Mouse (Mus musculus): ENCODE measurements around the gene Snx6. TPM values are rescaled to one million over a fixed set of nuclear protein-coding genes. Genes with fewer than 3 reads are reported as not detected.
A peak's percentile ranks its signal among the peaks of the same experiment; 100 is the strongest.
"Not testable (repeated sequence)": the region's sequence is repeated elsewhere in the genome, so short reads cannot be mapped to it uniquely, and the experiment has no call there.

The Snx6 gene
- total RNA-seq, 2 experiments from 2014 or later = 55.1 to 61.0 TPM

- DNase-seq (ENCODE audit: low spot score in 2 of 2) = no peak
Observed at GRCm38 (mm10) chr12:54805254-54806002, 9.9 kb upstream of the Snx6 start.

- no peak for DNase-seq (ENCODE audit: low spot score in 2 of 2)
Observed at GRCm38 (mm10) chr12:54803531-54803930, 8.0 kb upstream of the Snx6 start.

- no peak for DNase-seq (ENCODE audit: low spot score in 2 of 2)
Observed at GRCm38 (mm10) chr12:54796516-54797195, 1.2 kb upstream of the Snx6 start.

GRCm38 (mm10) chr12:54794392-54794791 is 1.1 kb downstream of the Snx6 start:
- DNase-seq (ENCODE audit: low spot score in 2 of 2) = no peak

- DNase-seq (ENCODE audit: low spot score in 2 of 2) = no peak
Observed at GRCm38 (mm10) chr12:54791465-54791864, 4.0 kb downstream of the Snx6 start.

- peak in 1 of 2 experiments; percentile 45 for DNase-seq (ENCODE audit: low spot score in 2 of 2)
Observed at GRCm38 (mm10) chr12:54789346-54790143, 6.0 kb downstream of the Snx6 start.

GRCm38 (mm10) chr12:54763624-54764023 is 31.9 kb downstream of the Snx6 start:
- DNase-seq (ENCODE audit: low spot score in 2 of 2) = no peak

- no peak for DNase-seq (ENCODE audit: low spot score in 2 of 2)
Observed at GRCm38 (mm10) chr12:54760676-54761075, 34.8 kb downstream of the Snx6 start.

GRCm38 (mm10) chr12:54758846-54759245 is 36.7 kb downstream of the Snx6 start:
- DNase-seq (ENCODE audit: low spot score in 2 of 2) = no peak

- no peak for DNase-seq (ENCODE audit: low spot score in 2 of 2)
Observed at GRCm38 (mm10) chr12:54748647-54749046, 46.9 kb downstream of the Snx6 start.

- DNase-seq (ENCODE audit: low spot score in 2 of 2) = not testable (repeated sequence)
Observed at GRCm38 (mm10) chr12:54738661-54739243, 56.8 kb downstream of the Snx6 start.

- not testable (repeated sequence) for DNase-seq (ENCODE audit: low spot score in 2 of 2)
Observed at GRCm38 (mm10) chr12:54737891-54738660, 57.4 kb downstream of the Snx6 start.

- DNase-seq (ENCODE audit: low spot score in 2 of 2) = not testable (repeated sequence)
Observed at GRCm38 (mm10) chr12:54734307-54735131, 61.0 kb downstream of the Snx6 start.

- not testable (repeated sequence) for DNase-seq (ENCODE audit: low spot score in 2 of 2)
Observed at GRCm38 (mm10) chr12:54729140-54730059, 66.1 kb downstream of the Snx6 start.

- DNase-seq (ENCODE audit: low spot score in 2 of 2) = not testable (repeated sequence)
Observed at GRCm38 (mm10) chr12:54718871-54719786, 76.4 kb downstream of the Snx6 start.

- not testable (repeated sequence) for DNase-seq (ENCODE audit: low spot score in 2 of 2)
Observed at GRCm38 (mm10) chr12:54717516-54717915, 78.0 kb downstream of the Snx6 start.

Measured in gastrocnemius, postnatal 4 days (tissue).